In genomic region chr5:75044310-75044904, GRCm38 (mm10) we compare ENCODE assay signal across 8 mouse cellular contexts. TPM values are rescaled to one million over a fixed set of nuclear protein-coding genes. Genes with fewer than 3 reads are reported as not detected.
A peak's percentile ranks its signal among the peaks of the same experiment; 100 is the strongest.
DNase-seq lines count a peak whose midpoint lies in the region; ATAC-seq and TF ChIP-seq lines count a peak whose summit lies in the region.

Gene Chic2, minus strand, starts transcription at chr5:75044774.

- no peaks in the 10 kb centered on the region for H3K27me3 ChIP-seq in hindbrain, postnatal 0 days (ENCODE audit: insufficient read depth, low read length)

- TF ChIP-seq CTCF in gastrocnemius, adult 2 months (IDR thresholded peaks at IDR 0.05): no peak
- no peak for TF ChIP-seq CTCF in hindbrain, postnatal 0 days (IDR thresholded peaks at IDR 0.05; ENCODE audit: low read depth)

- peak within 1 kb of the TSS; percentile 92 for H3K9ac ChIP-seq in hindbrain, postnatal 0 days (replicated peaks; ENCODE audit: low read length)

- H3K4me3 ChIP-seq in gastrocnemius, adult 2 months: peak within 1 kb of the TSS; percentile 100
- peak within 1 kb of the TSS; percentile 89 for H3K4me3 ChIP-seq in hindbrain, postnatal 0 days (ENCODE audit: low read length)

- no peaks in the 10 kb centered on the region for H3K36me3 ChIP-seq in hindbrain, postnatal 0 days (ENCODE audit: insufficient read depth, low read length)

- H3K4me2 ChIP-seq in hindbrain, postnatal 0 days (ENCODE audit: low read depth, low read length): peak within 1 kb of the TSS; percentile 92

- peak within 1 kb of the TSS; percentile 95 for H3K27ac ChIP-seq in gastrocnemius, adult 2 months
- H3K27ac ChIP-seq in hindbrain, postnatal 0 days: peak within 1 kb of the TSS; percentile 90

- peak; percentile 96 for ATAC-seq in hindbrain, postnatal 0 days
- peak; percentile 81 for ATAC-seq in megakaryocyte, adult 5-6 weeks (ENCODE audit: poor library complexity, severe bottlenecking)

- DNase-seq in T-cell, adult 2 months (ENCODE audit: low spot score): peak; percentile 88
- DNase-seq in cerebellum, postnatal 4 days (ENCODE audit: low spot score in 2 of 2): peak; percentile 75 to 87
- peak; percentile 95 for DNase-seq in gastrocnemius, adult 2 months
- DNase-seq in hindbrain, postnatal 0 days (ENCODE audit: low spot score): peak; percentile 92
- peak; percentile 56 to 67 for DNase-seq in left cerebral cortex, adult 8-10 months (ENCODE audit: low spot score in 2 of 2)
- peak; percentile 82 for DNase-seq in right cerebral cortex, adult 18-20 months
- DNase-seq in urinary bladder, postnatal 10 days (ENCODE audit: low spot score): peak; percentile 55

- H3K9me3 ChIP-seq in hindbrain, postnatal 0 days (ENCODE audit: low read length): no peaks in the 10 kb centered on the region

- peaks cover 16% of the 10 kb centered on the region for H3K4me1 ChIP-seq in hindbrain, postnatal 0 days (ENCODE audit: insufficient read depth, low read length)

- under 1% methylated on average over 60 of the region's 90 CpGs for WGBS in hindbrain, postnatal 0 days

- intact Hi-C loops in gastrocnemius, adult 2 months (cut with DNase I): loop anchor here (5.0 kb wide), 1 partner anchor 37 kb away; no protein-coding TSS in a partner anchor

RNA-seq across cellular contexts. Expression of gene Chic2, which starts in this region (rescaled TPM):
- 10 to 100 TPM; 14.5 to 15.8 TPM for total RNA-seq in gastrocnemius, adult 2 months (2021)
- total RNA-seq in hindbrain, postnatal 0 days (2014; rRNA removed): 10.5 and 12.8 TPM in 2 replicates
- 33.9 and 34.6 TPM in 2 replicates for polyA plus RNA-seq in hindbrain, postnatal 0 days (2015; fragmentation: Nextera tagmentation; extraction: Ambion mirVana)
- 10 to 100 TPM; 13.1 to 17.3 (median 15.2) TPM for total RNA-seq in left cerebral cortex, adult 8-10 months (2022)
- 56.8 and 62.3 TPM in 2 replicates for total RNA-seq in megakaryocyte, adult 5-6 weeks (2015)
- total RNA-seq in megakaryocyte, adult 5-6 weeks (2017): 41.4 and 49.9 TPM in 2 replicates

Comparison
In these comparisons a context has a peak if more than half of its experiments do, and no peak if none do; other contexts are left out.
1. Peak in every context shown above with its lines: DNase-seq, ATAC-seq, H3K4me3 ChIP-seq and H3K27ac ChIP-seq.